13 mouse cellular contexts compared by ENCODE assay signal in genomic region chr11:99112700-99113099, GRCm38 (mm10). TPM values are rescaled to one million over a fixed set of nuclear protein-coding genes. Genes with fewer than 3 reads are reported as not detected.
DNase-seq lines count a peak whose midpoint lies in the region; ATAC-seq and TF ChIP-seq lines count a peak whose summit lies in the region.
"Had no signal": no experiment of that assay in that cellular context is flagged by ENCODE, and none has a peak within 500 bp of the region (broad histone marks: within the 10 kb centered on the region; RNA-seq: fewer than 3 reads in every experiment).

No protein-coding gene starts in this region.

- H3K4me2 ChIP-seq in heart, embryonic 11.5 days = no peak overlapping the region
- H3K4me2 ChIP-seq in lung, embryonic 15.5 days = no peak overlapping the region
- H3K4me2 ChIP-seq in intestine, postnatal 0 days (replicated peaks; ENCODE audit: low read depth) = no peak overlapping the region; the same call in 1 of the 2 replicates
- no peak overlapping the region for H3K4me2 ChIP-seq in neural tube, embryonic 15.5 days

- 0 out of 2 replicates have a peak, but pooled peaks cover 3% of the 10 kb centered on the region for H3K9me3 ChIP-seq in heart, embryonic 11.5 days (replicated peaks; ENCODE audit: control insufficient read depth, low read length)
- H3K9me3 ChIP-seq in lung, embryonic 15.5 days = no peaks in the 10 kb centered on the region
- H3K9me3 ChIP-seq in intestine, postnatal 0 days (ENCODE audit: control insufficient read depth) = no peaks in the 10 kb centered on the region
- H3K9me3 ChIP-seq in neural tube, embryonic 15.5 days (replicated peaks) = no peaks in the 10 kb centered on the region

- no peak for TF ChIP-seq CTCF in intestine, postnatal 0 days (IDR thresholded peaks at IDR 0.05; ENCODE audit: low read depth)

- no peak overlapping the region for H3K9ac ChIP-seq in heart, embryonic 11.5 days (ENCODE audit: low read depth, low read length)
- no peak overlapping the region for H3K9ac ChIP-seq in lung, embryonic 15.5 days
- no peak overlapping the region for H3K9ac ChIP-seq in intestine, postnatal 0 days (ENCODE audit: low read depth, low read length)
- H3K9ac ChIP-seq in neural tube, embryonic 15.5 days (replicated peaks) = no peak overlapping the region

- 55% methylated on average over 5 of the region's 5 CpGs for WGBS in heart, embryonic 11.5 days (ENCODE audit: insufficient replicate concordance)
- 15% methylated on average over 5 of the region's 5 CpGs for WGBS in lung, embryonic 15.5 days
- WGBS in intestine, postnatal 0 days = 5% methylated on average over 5 of the region's 5 CpGs
- WGBS in neural tube, embryonic 15.5 days = 16% methylated on average over 5 of the region's 5 CpGs

- no peak overlapping the region for H3K4me3 ChIP-seq in heart, embryonic 11.5 days (ENCODE audit: low read depth, low read length)
- no peak overlapping the region for H3K4me3 ChIP-seq in lung, embryonic 15.5 days
- H3K4me3 ChIP-seq in intestine, postnatal 0 days (ENCODE audit: low read depth, low read length) = no peak overlapping the region
- H3K4me3 ChIP-seq in neural tube, embryonic 15.5 days (replicated peaks) = no peak overlapping the region

- no peak for DNase-seq in heart, postnatal 4 days
- no peak for DNase-seq in lung, postnatal 36 days
- no peak for DNase-seq in spleen, postnatal 4 days (ENCODE audit: low spot score in 2 of 2)
- DNase-seq in cerebellum, postnatal 4 days (ENCODE audit: low spot score in 2 of 2) = no peak
- DNase-seq: adrenal gland, adult 8-10 months; B cell, adult 2 months; cerebellum, adult 11 months; gastrocnemius, postnatal 10 days; right cerebral cortex, adult 18-20 months had no signal

- H3K27me3 ChIP-seq in heart, embryonic 11.5 days (ENCODE audit: control insufficient read depth, insufficient read depth, low read length) = no peaks in the 10 kb centered on the region
- H3K27me3 ChIP-seq in lung, embryonic 15.5 days = no peaks in the 10 kb centered on the region
- H3K27me3 ChIP-seq in intestine, postnatal 0 days (replicated peaks; ENCODE audit: control insufficient read depth, insufficient read depth, low read length) = no peaks in the 10 kb centered on the region
- H3K27me3 ChIP-seq in neural tube, embryonic 15.5 days (replicated peaks) = no peaks in the 10 kb centered on the region

- no peaks in the 10 kb centered on the region for H3K36me3 ChIP-seq in heart, embryonic 11.5 days (ENCODE audit: control insufficient read depth, insufficient read depth, low read length)
- no peaks in the 10 kb centered on the region for H3K36me3 ChIP-seq in lung, embryonic 15.5 days
- H3K36me3 ChIP-seq in intestine, postnatal 0 days (ENCODE audit: control insufficient read depth, insufficient read depth) = no peaks in the 10 kb centered on the region
- H3K36me3 ChIP-seq in neural tube, embryonic 15.5 days = no peaks in the 10 kb centered on the region

- H3K4me1 ChIP-seq in heart, embryonic 11.5 days (ENCODE audit: control insufficient read depth, insufficient read depth, low read length) = no peaks in the 10 kb centered on the region
- H3K4me1 ChIP-seq in lung, embryonic 15.5 days = peaks cover 11% of the 10 kb centered on the region
- peaks cover 11% of the 10 kb centered on the region; the same call in 1 of the 2 replicates for H3K4me1 ChIP-seq in intestine, postnatal 0 days (replicated peaks; ENCODE audit: control insufficient read depth, insufficient read depth, low read length)
- peaks cover 8% of the 10 kb centered on the region; the same call in 1 of the 2 replicates for H3K4me1 ChIP-seq in neural tube, embryonic 15.5 days

- no peak for ATAC-seq in heart, embryonic 11.5 days (replicated peaks; ENCODE audit: insufficient number of reproducible peaks, low FRiP score, low TSS enrichment)
- ATAC-seq in lung, embryonic 15.5 days (ENCODE audit: borderline replicate concordance, extremely low read depth, low FRiP score, low TSS enrichment) = no peak
- peak; percentile 20 for ATAC-seq in intestine, postnatal 0 days
- ATAC-seq in neural tube, embryonic 15.5 days (ENCODE audit: low FRiP score) = no peak

- peak overlapping the region; percentile 13; the same call in 1 of the 2 replicates for H3K27ac ChIP-seq in heart, embryonic 11.5 days (ENCODE audit: low read depth, low read length)
- peak overlapping the region; percentile 66 for H3K27ac ChIP-seq in lung, embryonic 15.5 days
- H3K27ac ChIP-seq in intestine, postnatal 0 days (ENCODE audit: low read depth, low read length) = peak overlapping the region; percentile 41
- peak overlapping the region; percentile 66 for H3K27ac ChIP-seq in neural tube, embryonic 15.5 days (replicated peaks)

RNA-seq across cellular contexts. Expression of gene Tns4, which starts 23.6 kb away (rescaled TPM):
- 0.13 TPM in 1 of 2 replicates, not detected in the other for polyA plus RNA-seq in heart, embryonic 11.5 days (2014; fragmentation: Nextera tagmentation; extraction: Ambion mirVana)
- under 1 TPM in 1 of 2 experiments, not detected in 1; 0.14 TPM for total RNA-seq in heart, postnatal 4 days (2021)
- polyA plus RNA-seq in lung, embryonic 15.5 days (2015; fragmentation: Nextera tagmentation; extraction: Ambion mirVana) = 0.21 and 0.42 TPM in 2 replicates
- polyA plus RNA-seq in intestine, postnatal 0 days (2015; fragmentation: Nextera tagmentation; extraction: Ambion mirVana) = 0.39 and 0.53 TPM in 2 replicates
- polyA plus RNA-seq in neural tube, embryonic 15.5 days (2015; fragmentation: Nextera tagmentation; extraction: Ambion mirVana) = 0.09 and 0.22 TPM in 2 replicates
- total RNA-seq: gastrocnemius, postnatal 10 days had no signal

RNA-seq across cellular contexts. Expression of gene Ccr7, which starts 42.2 kb away (rescaled TPM):
- polyA plus RNA-seq in heart, embryonic 11.5 days (2014; fragmentation: Nextera tagmentation; extraction: Ambion mirVana) = 0.21 and 0.36 TPM in 2 replicates
- total RNA-seq in heart, postnatal 4 days (2021) = under 1 TPM; 0.56 to 0.67 TPM
- 0.13 and 0.29 TPM in 2 replicates for polyA plus RNA-seq in lung, embryonic 15.5 days (2015; fragmentation: Nextera tagmentation; extraction: Ambion mirVana)
- 0.14 TPM in 1 of 2 replicates, not detected in the other for polyA plus RNA-seq in intestine, postnatal 0 days (2015; fragmentation: Nextera tagmentation; extraction: Ambion mirVana)
- 0.52 TPM in 1 of 2 replicates, not detected in the other for polyA plus RNA-seq in neural tube, embryonic 15.5 days (2015; fragmentation: Nextera tagmentation; extraction: Ambion mirVana)

Comparison
In these comparisons a context has a peak if more than half of its experiments do, and no peak if none do; other contexts are left out.
1. H3K27ac ChIP-seq: peak in every context shown above with its lines; median percentile 66 in lung, embryonic 15.5 days; 66 in neural tube, embryonic 15.5 days; 41 in intestine, postnatal 0 days; 13 in heart, embryonic 11.5 days.